Mouse (Mus musculus): ENCODE results near the gene Lypd6b. TPM values are rescaled to one million over a fixed set of nuclear protein-coding genes. Genes with fewer than 3 reads are reported as not detected.

Lypd6b gene
- polyA plus RNA-seq, 1 experiment from 2014 or later, result 8.5 TPM

GRCm38 (mm10) chr2:49827756-49828155 lies 40.3 kb downstream of the Lypd6b start:
- Histone ChIP-seq H3K9ac (no peak overlapping the region), H3K27ac (no peak overlapping the region), H3K4me3 (no peak overlapping the region), H3K27me3 (no peaks in the 10 kb centered on the region), H3K36me3 (no peaks in the 10 kb centered on the region), H3K9me3 (no peaks in the 10 kb centered on the region), H3K4me2 (no peak overlapping the region), H3K4me1 (peaks cover 9% of the 10 kb centered on the region; the same call in 1 of the 2 replicates)
- ATAC-seq (ENCODE audit: insufficient number of reproducible peaks, insufficient read depth, low FRiP score, low TSS enrichment, low read depth), result no peak
- WGBS, result 45% methylated on average over 4 of the region's 4 CpGs

- Histone ChIP-seq H3K4me2 (no peak overlapping the region), H3K27me3 (no peaks in the 10 kb centered on the region), H3K4me1 (peaks cover 5% of the 10 kb centered on the region; the same call in 1 of the 2 replicates), H3K27ac (no peak overlapping the region), H3K9me3 (no peaks in the 10 kb centered on the region), H3K36me3 (no peaks in the 10 kb centered on the region), H3K9ac (no peak overlapping the region), H3K4me3 (no peak overlapping the region)
- 95% methylated on average over 3 of the region's 3 CpGs for WGBS
- no peak for ATAC-seq (ENCODE audit: insufficient number of reproducible peaks, insufficient read depth, low FRiP score, low TSS enrichment, low read depth)
These were observed 42.9 kb downstream of the Lypd6b start for GRCm38 (mm10) chr2:49830369-49830768.

- no peaks in the 10 kb centered on the region for H3K36me3 ChIP-seq
- 69% methylated on average over 9 of the region's 9 CpGs for WGBS
- no peaks in the 10 kb centered on the region for H3K4me1 ChIP-seq
- no peak overlapping the region for H3K4me2 ChIP-seq
- H3K4me3 ChIP-seq, result no peak overlapping the region
- H3K9ac ChIP-seq, result no peak overlapping the region
- H3K9me3 ChIP-seq, result no peaks in the 10 kb centered on the region
- no peak overlapping the region for H3K27ac ChIP-seq
- no peak for ATAC-seq (ENCODE audit: insufficient number of reproducible peaks, insufficient read depth, low FRiP score, low TSS enrichment, low read depth)
- H3K27me3 ChIP-seq, result no peaks in the 10 kb centered on the region
These were observed 44.9 kb downstream of the Lypd6b start for GRCm38 (mm10) chr2:49832277-49832803.

DNA sequence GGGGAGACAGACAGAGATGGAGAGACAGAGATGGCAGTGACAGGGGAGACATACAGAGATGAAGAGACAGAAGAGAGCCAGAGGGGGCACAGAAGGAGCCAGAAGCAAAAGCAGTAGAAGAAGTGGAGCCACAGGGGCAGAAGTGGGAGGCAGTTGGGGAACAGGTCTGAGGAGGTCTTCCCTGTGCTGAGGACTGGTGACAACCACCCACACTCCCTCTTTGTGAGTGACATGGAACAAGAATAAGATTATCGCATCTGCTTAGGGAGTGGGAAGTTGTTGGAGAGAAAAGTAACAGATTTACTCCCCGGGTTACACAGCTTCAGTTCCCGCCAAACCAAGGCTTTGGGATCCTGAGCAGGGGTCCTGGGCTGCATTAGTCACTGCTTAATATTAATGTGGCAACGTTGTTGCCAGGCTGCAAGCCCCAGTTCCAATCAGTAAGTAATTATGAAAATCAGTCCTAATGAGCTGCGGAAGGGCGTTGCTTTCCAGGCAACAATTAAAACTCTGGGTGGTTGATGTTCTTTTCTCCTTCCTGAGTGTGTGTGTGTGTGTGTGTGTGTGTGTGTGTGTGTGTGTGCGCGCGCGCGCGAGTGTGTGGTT lies 50.1 kb downstream of the Lypd6b start:
- no peak overlapping the region for H3K4me3 ChIP-seq
- ATAC-seq (ENCODE audit: insufficient number of reproducible peaks, insufficient read depth, low FRiP score, low TSS enrichment, low read depth), result no peak
- H3K27me3 ChIP-seq, result no peaks in the 10 kb centered on the region
- H3K4me2 ChIP-seq, result no peak overlapping the region
- WGBS, result 61% methylated on average over 12 of the region's 12 CpGs
- peaks cover 9% of the 10 kb centered on the region for H3K4me1 ChIP-seq
- no peaks in the 10 kb centered on the region for H3K36me3 ChIP-seq
- H3K9ac ChIP-seq, result no peak overlapping the region
- no peak overlapping the region; the same call in 1 of the 2 replicates for H3K27ac ChIP-seq
- H3K9me3 ChIP-seq, result no peaks in the 10 kb centered on the region

- Histone ChIP-seq H3K27ac (no peak overlapping the region), H3K4me1 (peaks cover 9% of the 10 kb centered on the region), H3K36me3 (no peaks in the 10 kb centered on the region), H3K27me3 (no peaks in the 10 kb centered on the region), H3K9ac (no peak overlapping the region), H3K9me3 (no peaks in the 10 kb centered on the region), H3K4me2 (peak overlapping the region; percentile 41), H3K4me3 (no peak overlapping the region)
- no peak for ATAC-seq (ENCODE audit: insufficient number of reproducible peaks, insufficient read depth, low FRiP score, low TSS enrichment, low read depth)
- WGBS, result 25% methylated on average over 7 of the region's 7 CpGs
These were observed 51.1 kb downstream of the Lypd6b start for GRCm38 (mm10) chr2:49838611-49839010.

- ATAC-seq (ENCODE audit: insufficient number of reproducible peaks, insufficient read depth, low FRiP score, low TSS enrichment, low read depth), result no peak
- no peaks in the 10 kb centered on the region for H3K27me3 ChIP-seq
- H3K4me3 ChIP-seq, result no peak overlapping the region
- H3K36me3 ChIP-seq, result no peaks in the 10 kb centered on the region
- H3K9me3 ChIP-seq, result no peaks in the 10 kb centered on the region
- peaks cover 9% of the 10 kb centered on the region for H3K4me1 ChIP-seq
- no peak overlapping the region for H3K9ac ChIP-seq
- no peak overlapping the region for H3K27ac ChIP-seq
- 41% methylated on average over 6 of the region's 6 CpGs for WGBS
- H3K4me2 ChIP-seq, result no peak overlapping the region
These were observed 53.1 kb downstream of the Lypd6b start for GRCm38 (mm10) chr2:49840573-49840972.

DNA sequence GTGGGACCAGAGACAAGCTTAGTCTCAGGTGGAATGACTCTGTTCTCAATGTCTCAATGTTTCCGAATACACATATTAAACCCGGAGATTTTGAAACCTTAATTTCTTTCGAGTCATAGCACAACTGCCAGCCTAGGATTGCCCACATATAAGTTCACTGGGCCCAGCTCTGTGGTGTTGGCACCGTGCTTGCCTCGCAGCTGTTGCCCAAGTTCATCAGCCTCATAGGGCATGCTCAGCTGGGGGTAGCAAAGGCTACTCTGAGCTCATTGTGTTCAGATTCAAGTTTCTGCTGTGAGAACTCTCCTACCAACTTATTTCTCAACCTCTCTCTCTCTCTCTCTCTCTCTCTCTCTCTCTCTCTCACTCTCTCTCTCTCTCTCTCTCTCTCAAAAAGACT lies 53.6 kb downstream of the Lypd6b start:
- Histone ChIP-seq H3K36me3 (no peaks in the 10 kb centered on the region), H3K27ac (no peak overlapping the region), H3K4me2 (no peak overlapping the region), H3K4me3 (no peak overlapping the region), H3K9me3 (no peaks in the 10 kb centered on the region), H3K9ac (no peak overlapping the region), H3K4me1 (peaks cover 9% of the 10 kb centered on the region), H3K27me3 (no peaks in the 10 kb centered on the region)
- no peak for ATAC-seq (ENCODE audit: insufficient number of reproducible peaks, insufficient read depth, low FRiP score, low TSS enrichment, low read depth)
- WGBS, result 93% methylated on average over 5 of the region's 5 CpGs

DNA sequence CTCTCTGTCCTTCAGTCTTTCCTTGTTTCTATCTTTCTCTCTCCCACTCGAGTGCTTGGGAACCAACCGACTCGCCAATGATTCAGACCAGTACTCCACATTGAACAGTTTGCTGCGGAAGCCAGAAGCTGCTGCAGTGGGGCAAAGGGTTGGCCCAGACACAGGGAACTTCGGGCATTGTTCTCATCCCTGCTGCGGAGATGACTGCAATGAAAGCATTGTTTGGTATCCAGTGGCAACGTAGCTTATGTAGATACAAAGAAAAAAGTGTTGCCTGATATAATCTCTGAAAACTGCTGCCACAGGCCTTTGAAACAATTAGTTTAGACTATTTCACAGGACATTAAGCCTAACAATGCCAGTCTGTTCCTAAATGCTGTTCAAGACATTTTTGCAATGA lies 57.6 kb downstream of the Lypd6b start:
- Histone ChIP-seq H3K4me3 (no peak overlapping the region), H3K27ac (peak overlapping the region; percentile 17; the same call in 1 of the 2 replicates), H3K4me2 (no peak overlapping the region), H3K4me1 (no peaks in the 10 kb centered on the region), H3K36me3 (no peaks in the 10 kb centered on the region), H3K9ac (no peak overlapping the region), H3K9me3 (no peaks in the 10 kb centered on the region), H3K27me3 (no peaks in the 10 kb centered on the region)
- WGBS, result 63% methylated on average over 7 of the region's 7 CpGs
- no peak for ATAC-seq (ENCODE audit: insufficient number of reproducible peaks, insufficient read depth, low FRiP score, low TSS enrichment, low read depth)

DNA sequence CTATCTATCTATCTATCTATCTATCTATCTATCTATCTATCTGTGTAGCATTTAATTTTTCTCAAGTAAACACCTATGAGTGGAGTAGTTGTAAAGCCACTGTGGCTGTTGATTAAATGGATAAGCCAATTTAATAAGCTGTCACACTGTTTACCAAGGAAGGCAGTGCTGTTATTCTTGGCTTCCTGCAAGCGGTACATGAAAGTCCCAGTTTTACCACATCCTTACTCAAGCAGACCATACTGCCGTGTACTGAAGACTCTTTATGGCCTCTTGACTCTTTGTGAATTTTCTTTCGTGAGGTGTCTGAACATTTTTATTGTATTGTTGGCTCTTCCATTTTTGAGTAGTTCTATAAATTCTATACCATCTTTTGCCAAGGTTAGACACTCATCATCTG lies 58.6 kb downstream of the Lypd6b start:
- H3K27me3 ChIP-seq, result no peaks in the 10 kb centered on the region
- H3K36me3 ChIP-seq, result no peaks in the 10 kb centered on the region
- H3K9ac ChIP-seq, result no peak overlapping the region
- H3K9me3 ChIP-seq, result no peaks in the 10 kb centered on the region
- no peaks in the 10 kb centered on the region for H3K4me1 ChIP-seq
- ATAC-seq (ENCODE audit: insufficient number of reproducible peaks, insufficient read depth, low FRiP score, low TSS enrichment, low read depth), result no peak
- H3K4me3 ChIP-seq, result no peak overlapping the region
- 85% methylated on average over 3 of the region's 3 CpGs for WGBS
- H3K27ac ChIP-seq, result no peak overlapping the region
- no peak overlapping the region for H3K4me2 ChIP-seq

DNA sequence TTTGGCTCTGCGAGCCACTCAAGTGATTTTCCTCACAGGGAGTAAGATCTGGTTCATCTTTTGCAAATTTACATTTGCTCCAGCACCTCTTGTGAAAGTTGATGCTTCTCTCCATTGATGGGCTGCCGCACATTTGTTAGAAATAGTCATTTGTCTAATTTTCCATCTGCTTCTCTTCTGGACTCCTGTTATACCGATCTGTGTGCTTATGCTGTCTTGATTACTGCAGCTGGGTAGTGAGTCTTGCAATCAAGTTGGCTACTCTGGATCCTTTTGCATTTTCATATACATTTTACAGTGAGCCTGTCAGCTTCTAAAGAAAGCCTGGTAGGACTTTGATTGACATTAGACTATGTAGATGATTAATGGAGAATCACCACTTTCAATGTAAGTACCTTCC lies 59.4 kb downstream of the Lypd6b start:
- no peak for ATAC-seq (ENCODE audit: insufficient number of reproducible peaks, insufficient read depth, low FRiP score, low TSS enrichment, low read depth)
- no peak overlapping the region for H3K27ac ChIP-seq
- H3K4me1 ChIP-seq, result no peaks in the 10 kb centered on the region
- H3K9ac ChIP-seq, result no peak overlapping the region
- H3K27me3 ChIP-seq, result no peaks in the 10 kb centered on the region
- no peak overlapping the region for H3K4me3 ChIP-seq
- H3K36me3 ChIP-seq, result no peaks in the 10 kb centered on the region
- H3K9me3 ChIP-seq, result no peaks in the 10 kb centered on the region
- H3K4me2 ChIP-seq, result no peak overlapping the region
- WGBS, result 77% methylated on average over 3 of the region's 3 CpGs

DNA sequence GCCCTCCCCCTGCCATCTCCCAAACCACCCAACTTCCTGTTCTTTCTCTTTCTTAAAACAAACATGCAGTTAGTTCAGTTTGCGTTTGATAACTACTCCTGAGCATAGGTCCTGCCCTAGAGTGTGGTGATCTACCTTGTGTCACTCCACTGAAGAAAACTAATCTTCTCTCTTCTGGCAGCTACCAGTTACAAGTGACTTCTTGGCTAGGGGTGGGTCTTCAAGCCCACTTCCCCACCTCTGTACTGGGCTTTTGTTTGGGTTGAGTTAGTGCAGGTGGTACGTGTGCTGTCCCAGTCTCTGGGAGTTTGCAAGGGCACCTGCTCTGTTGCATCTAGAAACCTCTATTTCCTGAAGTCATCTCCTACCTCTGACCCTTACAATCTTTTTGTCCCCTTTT lies 60.3 kb downstream of the Lypd6b start:
- Histone ChIP-seq H3K9ac (no peak overlapping the region), H3K4me2 (no peak overlapping the region), H3K9me3 (no peaks in the 10 kb centered on the region), H3K4me3 (no peak overlapping the region), H3K27me3 (no peaks in the 10 kb centered on the region), H3K4me1 (no peaks in the 10 kb centered on the region), H3K36me3 (no peaks in the 10 kb centered on the region), H3K27ac (no peak overlapping the region)
- 69% methylated on average over 2 of the region's 2 CpGs for WGBS
- no peak for ATAC-seq (ENCODE audit: insufficient number of reproducible peaks, insufficient read depth, low FRiP score, low TSS enrichment, low read depth)

- Histone ChIP-seq H3K4me3 (no peak overlapping the region), H3K4me2 (no peak overlapping the region), H3K4me1 (no peaks in the 10 kb centered on the region), H3K27ac (no peak overlapping the region), H3K36me3 (no peaks in the 10 kb centered on the region), H3K27me3 (no peaks in the 10 kb centered on the region), H3K9me3 (no peaks in the 10 kb centered on the region), H3K9ac (no peak overlapping the region)
- WGBS, result 84% methylated on average over 1 of the region's 1 CpGs
- ATAC-seq (ENCODE audit: insufficient number of reproducible peaks, insufficient read depth, low FRiP score, low TSS enrichment, low read depth), result no peak
These were observed 62.3 kb downstream of the Lypd6b start for GRCm38 (mm10) chr2:49849771-49850170.
